Mouse (Mus musculus): ENCODE results near the gene Nup93. TPM values are rescaled to one million over a fixed set of nuclear protein-coding genes. Genes with fewer than 3 reads are reported as not detected.

Gene Nup93
- polyA plus RNA-seq, 1 experiment = 104 TPM

DNA sequence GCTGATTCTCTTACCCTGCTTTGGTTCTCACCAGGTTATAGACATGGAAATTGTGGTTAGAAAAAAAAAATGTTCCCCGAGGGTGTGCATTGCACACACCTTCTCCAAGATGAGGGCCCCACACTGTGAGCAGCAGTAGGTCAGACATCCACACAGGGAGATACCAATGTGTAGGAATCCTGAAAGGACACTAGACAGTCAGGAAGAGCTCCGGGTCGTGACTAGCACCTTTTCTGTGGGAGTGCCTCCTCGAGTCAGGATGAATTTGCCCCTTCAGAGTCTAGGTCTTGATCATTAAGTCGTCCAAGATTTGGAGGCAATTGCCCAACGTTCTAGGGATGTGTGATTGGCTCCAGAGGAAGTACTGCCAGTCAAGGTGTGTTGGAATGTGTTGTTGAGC lies 28.6 kb upstream of the Nup93 start:
- Histone ChIP-seq H3K36me3 (ENCODE audit: control insufficient read depth, insufficient read depth, low read length, poor library complexity, severe bottlenecking) (no peaks in the 10 kb centered on the region), H3K4me1 (ENCODE audit: control insufficient read depth, insufficient read depth, low read length) (peaks cover 6% of the 10 kb centered on the region), H3K9ac (ENCODE audit: low read depth, poor library complexity, severe bottlenecking) (peak overlapping the region; percentile 11; the same call in 1 of the 2 replicates), H3K4me3 (ENCODE audit: low read depth, low read length) (peak overlapping the region; percentile 28), H3K9me3 (replicated peaks; ENCODE audit: control insufficient read depth, insufficient read depth, low read length, poor library complexity, severe bottlenecking) (no peaks in the 10 kb centered on the region), H3K27me3 (ENCODE audit: control insufficient read depth, insufficient read depth, low read length, poor library complexity, severe bottlenecking) (no peaks in the 10 kb centered on the region), H3K27ac (ENCODE audit: insufficient read depth, low read length) (peak overlapping the region; percentile 93)
- no peak for TF ChIP-seq EP300 (IDR thresholded peaks at IDR 0.05; ENCODE audit: insufficient read depth, low read depth, low read length)
- TF ChIP-seq POLR2A (IDR thresholded peaks at IDR 0.05; ENCODE audit: insufficient read depth, low read length) = no peak
- TF ChIP-seq CTCF (IDR thresholded peaks at IDR 0.05; ENCODE audit: low read depth, low read length) = no peak

DNA sequence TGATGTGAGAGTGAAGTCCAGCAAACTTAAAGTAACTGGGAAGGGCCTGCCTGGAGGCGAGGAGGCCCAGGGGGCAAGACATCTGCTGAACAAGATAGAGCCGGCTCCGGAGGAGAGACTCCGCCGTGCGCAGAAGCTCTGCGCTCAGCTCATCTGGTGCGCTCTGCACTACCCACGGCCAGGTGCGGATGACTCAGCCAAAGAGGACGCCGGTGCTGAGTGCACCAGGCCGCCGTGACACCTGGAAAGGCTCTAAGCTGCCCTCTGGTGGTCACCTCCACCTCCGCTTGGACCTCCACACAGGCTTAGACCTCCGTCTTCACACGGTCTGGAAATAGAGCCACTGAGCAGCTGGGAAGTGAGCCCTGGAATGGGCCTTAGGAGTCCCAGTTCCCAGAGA lies 27.8 kb upstream of the Nup93 start:
- Histone ChIP-seq H3K36me3 (ENCODE audit: control insufficient read depth, insufficient read depth, low read length, poor library complexity, severe bottlenecking) (no peaks in the 10 kb centered on the region), H3K4me3 (ENCODE audit: low read depth, low read length) (peak overlapping the region; percentile 28), H3K9me3 (replicated peaks; ENCODE audit: control insufficient read depth, insufficient read depth, low read length, poor library complexity, severe bottlenecking) (no peaks in the 10 kb centered on the region), H3K4me1 (ENCODE audit: control insufficient read depth, insufficient read depth, low read length) (peaks cover 8% of the 10 kb centered on the region), H3K27ac (ENCODE audit: insufficient read depth, low read length) (peak overlapping the region; percentile 93), H3K27me3 (ENCODE audit: control insufficient read depth, insufficient read depth, low read length, poor library complexity, severe bottlenecking) (no peaks in the 10 kb centered on the region), H3K9ac (ENCODE audit: low read depth, poor library complexity, severe bottlenecking) (peak overlapping the region; percentile 52)
- TF ChIP-seq EP300 (IDR thresholded peaks at IDR 0.05; ENCODE audit: insufficient read depth, low read depth, low read length) = peak; percentile 96
- peak; percentile 29 for TF ChIP-seq POLR2A (IDR thresholded peaks at IDR 0.05; ENCODE audit: insufficient read depth, low read length)
- peak; percentile 84 for TF ChIP-seq CTCF (IDR thresholded peaks at IDR 0.05; ENCODE audit: low read depth, low read length)

DNA sequence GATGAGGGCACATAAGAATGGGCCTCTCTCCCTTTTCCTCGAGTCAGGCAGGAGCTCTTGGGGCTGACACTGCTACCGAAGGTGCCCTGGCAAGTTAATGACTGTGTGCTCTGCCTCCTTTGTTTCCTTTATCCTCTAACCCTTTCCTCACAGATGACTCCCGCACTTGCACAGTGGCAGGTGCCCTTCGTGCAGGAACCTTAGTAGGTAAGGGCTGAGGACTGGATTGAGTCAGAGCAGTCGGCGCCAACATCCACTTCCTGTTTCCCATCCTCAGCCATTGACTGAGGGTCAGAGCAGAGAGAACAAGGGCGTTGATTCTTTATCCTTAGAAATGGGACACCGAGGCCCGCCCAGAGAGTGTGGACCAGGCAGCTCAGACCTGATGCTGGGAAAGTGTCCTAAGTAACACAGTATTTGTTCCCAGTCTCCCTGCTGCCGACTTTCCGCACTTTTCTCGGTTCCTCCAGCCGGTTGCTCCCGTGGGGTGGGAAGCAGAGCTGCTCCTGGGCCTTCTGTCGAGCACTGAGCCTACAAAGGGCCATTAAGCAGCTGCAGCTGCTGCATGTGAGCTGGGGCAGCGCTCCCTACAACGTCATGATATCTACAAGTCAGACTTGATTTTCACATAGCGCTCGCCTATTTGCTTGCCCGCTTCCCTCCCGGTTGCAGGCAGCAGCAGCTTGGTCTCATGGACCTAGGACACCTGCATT lies 26.9 kb upstream of the Nup93 start:
- no peaks in the 10 kb centered on the region for H3K27me3 ChIP-seq (ENCODE audit: control insufficient read depth, insufficient read depth, low read length, poor library complexity, severe bottlenecking)
- H3K9ac ChIP-seq (ENCODE audit: low read depth, poor library complexity, severe bottlenecking) = peak overlapping the region; percentile 52
- TF ChIP-seq EP300 (IDR thresholded peaks at IDR 0.05; ENCODE audit: insufficient read depth, low read depth, low read length) (peak; percentile 26; the same call in 1 of the 2 replicates), CTCF (IDR thresholded peaks at IDR 0.05; ENCODE audit: low read depth, low read length) (no peak), POLR2A (IDR thresholded peaks at IDR 0.05; ENCODE audit: insufficient read depth, low read length) (no peak)
- no peaks in the 10 kb centered on the region for H3K36me3 ChIP-seq (ENCODE audit: control insufficient read depth, insufficient read depth, low read length, poor library complexity, severe bottlenecking)
- H3K9me3 ChIP-seq (replicated peaks; ENCODE audit: control insufficient read depth, insufficient read depth, low read length, poor library complexity, severe bottlenecking) = no peaks in the 10 kb centered on the region
- H3K27ac ChIP-seq (ENCODE audit: insufficient read depth, low read length) = peak overlapping the region; percentile 93
- peaks cover 8% of the 10 kb centered on the region for H3K4me1 ChIP-seq (ENCODE audit: control insufficient read depth, insufficient read depth, low read length)
- peak overlapping the region; percentile 23 for H3K4me3 ChIP-seq (ENCODE audit: low read depth, low read length)

DNA sequence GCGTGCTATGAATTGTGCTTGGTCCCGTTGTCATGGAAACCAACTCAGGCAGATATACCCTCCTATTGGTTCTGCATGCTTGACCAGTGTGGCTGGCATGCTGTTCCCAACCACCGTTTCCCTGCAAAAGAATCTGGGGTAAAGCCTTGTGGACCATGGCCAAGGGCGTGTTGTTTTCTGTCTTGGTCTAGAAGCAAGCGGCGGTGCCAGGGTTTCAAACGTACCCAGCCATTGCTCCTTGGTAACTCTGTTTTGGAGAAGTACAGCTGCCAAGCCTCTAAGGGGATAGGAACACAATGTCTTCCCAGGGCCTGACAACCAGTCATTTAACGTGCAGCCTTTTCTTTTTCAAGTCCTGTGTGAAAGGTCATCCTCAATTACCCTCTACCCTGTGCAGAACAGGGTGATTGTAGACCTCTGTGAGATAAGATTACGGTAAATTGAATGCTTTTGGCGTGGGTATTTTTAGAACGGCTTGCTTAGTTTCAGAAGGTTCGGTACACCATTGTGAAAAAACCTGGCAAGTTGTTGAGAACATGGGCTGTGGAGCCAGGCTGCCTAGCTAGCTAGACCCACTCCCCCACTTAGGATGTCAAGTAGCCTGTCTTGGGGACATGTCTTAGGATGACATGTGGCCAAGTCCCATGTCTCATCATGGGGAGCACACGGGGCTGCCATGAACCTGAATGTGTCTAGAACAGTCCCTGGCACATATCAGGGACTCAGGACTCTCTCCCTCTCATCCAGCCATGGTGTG lies 24.9 kb upstream of the Nup93 start:
- Histone ChIP-seq H3K9ac (ENCODE audit: low read depth, poor library complexity, severe bottlenecking) (peak overlapping the region; percentile 8; the same call in 1 of the 2 replicates), H3K4me3 (ENCODE audit: low read depth, low read length) (no peak overlapping the region), H3K27ac (ENCODE audit: insufficient read depth, low read length) (peak overlapping the region; percentile 12), H3K36me3 (ENCODE audit: control insufficient read depth, insufficient read depth, low read length, poor library complexity, severe bottlenecking) (no peaks in the 10 kb centered on the region), H3K4me1 (ENCODE audit: control insufficient read depth, insufficient read depth, low read length) (peaks cover 8% of the 10 kb centered on the region), H3K9me3 (replicated peaks; ENCODE audit: control insufficient read depth, insufficient read depth, low read length, poor library complexity, severe bottlenecking) (no peaks in the 10 kb centered on the region), H3K27me3 (ENCODE audit: control insufficient read depth, insufficient read depth, low read length, poor library complexity, severe bottlenecking) (no peaks in the 10 kb centered on the region)
- TF ChIP-seq CTCF (IDR thresholded peaks at IDR 0.05; ENCODE audit: low read depth, low read length) (no peak), EP300 (IDR thresholded peaks at IDR 0.05; ENCODE audit: insufficient read depth, low read depth, low read length) (no peak), POLR2A (IDR thresholded peaks at IDR 0.05; ENCODE audit: insufficient read depth, low read length) (no peak)

DNA sequence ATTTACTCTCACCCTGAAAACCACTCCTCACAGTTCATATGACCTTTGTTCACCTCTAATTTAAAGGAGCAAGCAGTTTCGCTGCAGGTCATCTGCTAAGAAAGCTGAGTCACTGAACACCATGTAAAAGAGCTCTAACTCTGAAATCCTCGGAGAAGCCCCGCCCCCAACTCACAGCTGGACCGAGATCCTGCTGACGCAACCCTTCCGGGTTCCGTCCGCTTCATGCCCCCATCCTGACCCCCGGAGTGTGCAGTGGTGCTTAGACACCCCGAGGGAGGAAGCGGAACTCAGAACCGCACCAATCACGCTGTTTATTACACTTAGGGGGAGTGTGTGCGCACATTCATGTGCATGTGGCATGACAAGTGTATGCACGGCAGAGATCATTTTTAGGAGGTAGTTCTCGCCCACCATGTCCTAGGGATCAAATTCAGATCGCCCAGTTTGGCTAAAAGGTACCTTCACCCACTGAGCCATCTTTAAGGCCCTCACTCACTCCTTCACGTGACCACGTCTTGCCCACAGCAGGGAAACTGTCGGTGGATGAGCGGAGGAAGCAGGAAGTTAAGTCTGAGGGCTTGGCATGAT lies 23.2 kb upstream of the Nup93 start:
- Histone ChIP-seq H3K9me3 (replicated peaks; ENCODE audit: control insufficient read depth, insufficient read depth, low read length, poor library complexity, severe bottlenecking) (no peaks in the 10 kb centered on the region), H3K27ac (ENCODE audit: insufficient read depth, low read length) (peak overlapping the region; percentile 88), H3K4me1 (ENCODE audit: control insufficient read depth, insufficient read depth, low read length) (peaks cover 6% of the 10 kb centered on the region), H3K4me3 (ENCODE audit: low read depth, low read length) (peak overlapping the region; percentile 44), H3K36me3 (ENCODE audit: control insufficient read depth, insufficient read depth, low read length, poor library complexity, severe bottlenecking) (no peaks in the 10 kb centered on the region), H3K9ac (ENCODE audit: low read depth, poor library complexity, severe bottlenecking) (peak overlapping the region; percentile 53), H3K27me3 (ENCODE audit: control insufficient read depth, insufficient read depth, low read length, poor library complexity, severe bottlenecking) (no peaks in the 10 kb centered on the region)
- TF ChIP-seq POLR2A (IDR thresholded peaks at IDR 0.05; ENCODE audit: insufficient read depth, low read length) (peak; percentile 48), EP300 (IDR thresholded peaks at IDR 0.05; ENCODE audit: insufficient read depth, low read depth, low read length) (peak; percentile 89), CTCF (IDR thresholded peaks at IDR 0.05; ENCODE audit: low read depth, low read length) (no peak)

Measured in ES-Bruce4 (cell line).